Mouse (Mus musculus) liver, embryonic 14.5 days (tissue): ENCODE measurements around the gene Nubpl.

ENCODE experiments used
- CTCF ChIP-seq: IDR thresholded peaks from 2 replicates; pipeline ENCODE4 v1.5.1; 2016; ENCODE audit warnings: antibody characterized with exemption, low read depth, control low read depth
- EP300 ChIP-seq: IDR thresholded peaks from 2 replicates; pipeline ENCODE4 v1.6.1; 2016; ENCODE audit warnings: antibody characterized with exemption, low read depth

DNA sequence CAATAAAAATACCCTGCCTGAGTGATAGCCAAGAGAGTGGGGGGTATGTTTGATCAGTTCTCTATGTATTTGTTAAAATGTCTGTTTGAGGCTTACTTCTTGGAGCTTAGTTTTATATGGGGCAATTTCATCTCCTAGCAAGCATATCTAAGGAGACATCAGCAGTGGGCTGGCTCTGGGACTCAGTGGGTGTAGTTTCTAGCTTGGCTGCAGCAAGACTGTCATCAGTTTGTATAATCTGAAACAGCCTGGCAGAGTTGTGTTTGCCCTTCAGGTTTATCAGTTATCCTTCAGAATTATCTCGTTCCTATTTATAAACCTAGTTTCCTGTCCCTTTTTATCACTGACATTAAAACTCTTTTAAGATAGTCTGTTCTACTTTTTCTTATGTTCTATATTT lies 175.3 kb downstream of the Nubpl start:
- no peak for TF ChIP-seq EP300
- TF ChIP-seq CTCF = no peak
